Mouse (Mus musculus) forebrain, postnatal 0 days (tissue): ENCODE data around the gene Parp11. TPM values are rescaled to one million over a fixed set of nuclear protein-coding genes. Genes with fewer than 3 reads are reported as not detected.
A peak's percentile ranks its signal among the peaks of the same experiment; 100 is the strongest.

Experiments
- ATAC-seq: fragments of 200-750 bp; cut with Nextera tagmentation; 2 replicates; pipeline ENCODE4 v1.8.0; 2017; ENCODE audit warnings: mild to moderate bottlenecking, moderate library complexity
- DNase-seq: peaks from one replicate; pipeline ENCODE4 v3.0.0-alpha.2; 2015
- H3K27ac ChIP-seq: fragments of 300-500 bp; sonication (generic); 2 replicates; pipeline ENCODE4 v1.5.1; 2014; ENCODE audit warnings: low read depth, mild to moderate bottlenecking, antibody characterized with exemption, low read length, moderate library complexity, mixed read lengths
- H3K27me3 ChIP-seq: fragments of 300-500 bp; sonication (generic); 2 replicates; pipeline ENCODE4 v1.6.1; 2014; ENCODE audit warnings: mild to moderate bottlenecking, low read length, mixed read lengths; ENCODE audit not compliant: insufficient read depth
- H3K36me3 ChIP-seq: fragments of 300-500 bp; sonication (generic); 2 replicates; pipeline ENCODE4 v1.6.1; 2014; ENCODE audit warnings: mild to moderate bottlenecking, moderate library complexity; ENCODE audit not compliant: insufficient read depth
- H3K4me1 ChIP-seq: fragments of 300-500 bp; sonication (generic); 2 replicates; pipeline ENCODE4 v1.6.1; 2014; ENCODE audit warnings: antibody characterized with exemption; ENCODE audit not compliant: insufficient read depth
- H3K4me2 ChIP-seq: fragments of 300-500 bp; sonication (generic); 2 replicates; pipeline ENCODE4 v1.6.1; 2014; ENCODE audit warnings: low read depth, mild to moderate bottlenecking, moderate library complexity
- H3K4me3 ChIP-seq: fragments of 300-500 bp; sonication (generic); 2 replicates; pipeline ENCODE4 v1.5.1; 2014; ENCODE audit warnings: low read depth, low read length, mixed read lengths
- H3K9ac ChIP-seq: fragments of 300-500 bp; sonication (generic); 2 replicates; pipeline ENCODE4 v1.6.1; 2014; ENCODE audit warnings: mild to moderate bottlenecking
- H3K9me3 ChIP-seq: fragments of 300-500 bp; sonication (generic); 2 replicates; pipeline ENCODE4 v1.6.1; 2016; ENCODE audit warnings: low read length
- CTCF ChIP-seq: sonication (generic); IDR thresholded peaks from 2 replicates; pipeline ENCODE4 v1.5.1; 2016; ENCODE audit warnings: antibody characterized with exemption, control low read depth, low read depth
- WGBS: fragments of 180-500 bp; shearing (Covaris S2); extraction: QIAGEN DNeasy Blood & Tissue Kit; methylation state at CpG from one replicate; pipeline ENCODE4 v1.1.7; 2014; 5-methylcytosine and 5-hydroxymethylcytosine counted together
- polyA plus RNA-seq: library from polyadenylated mRNA; unstranded; fragments of >200 nt; fragmentation: Nextera tagmentation; extraction: Ambion mirVana; gene quantifications from 2 replicates; pipeline ENCODE4 v1.2.1, GENCODE M21; 2015
- total RNA-seq: library from RNA; depleted of rRNA; stranded (reverse); fragments of >200 nt; gene quantifications from 2 replicates; pipeline ENCODE4 v1.2.3, GENCODE M21; 2014

The Parp11 gene
- total and polyA plus RNA-seq, 2 experiments from 2014 or later, result 45.8 to 60.9 TPM

- 35% methylated on average over 4 of the region's 4 CpGs for WGBS
- H3K27me3 ChIP-seq, result no peaks in the 10 kb centered on the region
- no peak overlapping the region for H3K9ac ChIP-seq
- no peak for TF ChIP-seq CTCF
- DNase-seq, result peak; percentile 47
- no peak overlapping the region for H3K4me2 ChIP-seq
- no peaks in the 10 kb centered on the region for H3K9me3 ChIP-seq
- no peak overlapping the region for H3K4me3 ChIP-seq
- ATAC-seq, result peak; percentile 80
- peaks cover 9% of the 10 kb centered on the region; the same call in 1 of the 2 replicates for H3K4me1 ChIP-seq
- H3K36me3 ChIP-seq, result peaks cover 23% of the 10 kb centered on the region
- H3K27ac ChIP-seq, result peak overlapping the region; percentile 40; the same call in 1 of the 2 replicates
Measured at GRCm38 (mm10) chr6:127466749-127467310, 20.2 kb downstream of the Parp11 start.

DNA sequence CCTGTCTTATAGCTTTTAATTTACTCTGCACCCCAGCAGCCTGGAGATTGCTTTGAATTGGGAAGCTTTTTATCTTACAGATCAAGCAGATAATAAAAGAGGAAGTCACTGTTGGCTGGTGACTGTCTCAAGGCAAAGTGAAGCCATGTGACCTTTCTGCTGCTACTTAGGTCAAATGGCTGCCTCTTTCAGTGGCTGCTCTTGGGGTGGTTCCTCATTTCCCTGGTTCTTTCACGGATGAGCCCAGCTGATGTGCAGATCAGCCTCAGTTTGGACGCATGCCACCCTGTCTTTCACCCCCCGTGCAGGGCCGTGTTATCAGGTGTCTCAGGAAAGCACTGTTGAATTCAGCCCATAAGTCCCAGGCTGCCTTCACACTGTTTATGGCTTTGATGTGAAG, 25.4 kb downstream of the Parp11 start:
- DNase-seq (no peak), ATAC-seq (no peak)
- Histone ChIP-seq H3K27me3 (no peaks in the 10 kb centered on the region), H3K36me3 (peaks cover 40% of the 10 kb centered on the region), H3K9me3 (no peaks in the 10 kb centered on the region), H3K9ac (no peak overlapping the region), H3K4me3 (no peak overlapping the region), H3K4me1 (no peaks in the 10 kb centered on the region), H3K27ac (no peak overlapping the region), H3K4me2 (no peak overlapping the region)
- WGBS, result 74% methylated on average over 4 of the region's 4 CpGs
- no peak for TF ChIP-seq CTCF

DNA sequence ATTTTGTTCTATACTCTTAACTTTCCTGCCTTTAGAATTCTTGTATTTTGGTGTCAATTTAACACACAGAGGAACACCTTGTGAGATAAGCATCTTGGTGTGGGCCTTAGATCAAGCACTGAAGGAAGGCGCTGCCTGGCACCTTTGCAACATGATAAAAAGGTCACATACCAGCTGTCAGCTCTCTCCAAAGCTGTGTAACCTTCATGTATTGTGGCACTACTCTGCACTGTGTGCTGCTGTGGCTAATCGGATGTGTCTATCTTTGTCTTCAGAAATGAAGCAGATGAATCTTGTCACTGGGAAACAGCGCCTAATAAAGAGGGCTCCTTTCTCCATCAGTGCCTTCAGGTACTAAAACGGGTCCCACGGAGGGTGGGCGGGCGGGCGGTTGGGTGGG, 27.3 kb downstream of the Parp11 start:
- ATAC-seq, result no peak

DNA sequence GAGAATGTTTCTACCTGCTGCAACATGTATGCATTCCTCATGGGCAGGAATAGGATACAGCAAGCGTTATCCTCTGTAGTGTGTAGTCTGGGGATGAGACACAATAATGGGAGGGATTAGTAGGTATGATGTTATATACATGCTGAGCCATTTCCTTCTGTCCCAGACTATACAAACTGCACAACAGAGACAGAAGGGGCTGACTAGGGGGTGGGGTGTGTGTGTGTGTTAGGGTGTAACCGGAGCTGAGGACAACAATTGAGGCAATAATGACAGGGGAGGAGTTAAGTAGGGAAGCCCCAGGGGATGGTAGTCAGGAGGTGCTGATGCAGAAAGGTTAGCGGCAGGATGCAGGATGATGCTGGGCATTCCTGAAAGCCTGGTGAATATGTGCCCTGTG, 28.6 kb downstream of the Parp11 start:
- H3K27ac ChIP-seq, result no peak overlapping the region
- H3K27me3 ChIP-seq, result no peaks in the 10 kb centered on the region
- 42% methylated on average over 3 of the region's 3 CpGs for WGBS
- peaks cover 43% of the 10 kb centered on the region for H3K36me3 ChIP-seq
- H3K4me1 ChIP-seq, result no peaks in the 10 kb centered on the region
- H3K9me3 ChIP-seq, result 0 out of 2 replicates have a peak, but pooled peaks cover 3% of the 10 kb centered on the region
- no peak for TF ChIP-seq CTCF
- H3K4me3 ChIP-seq, result no peak overlapping the region
- ATAC-seq (no peak), DNase-seq (no peak)
- H3K9ac ChIP-seq, result no peak overlapping the region
- H3K4me2 ChIP-seq, result no peak overlapping the region

More for the DNA sequence above, 27.3 kb downstream of the Parp11 start:
- Histone ChIP-seq H3K36me3 (peaks cover 50% of the 10 kb centered on the region), H3K27ac (0 out of 2 replicates have a peak overlapping the region, but pooled peaks have one; percentile 29), H3K9me3 (no peaks in the 10 kb centered on the region), H3K4me3 (no peak overlapping the region), H3K4me1 (no peaks in the 10 kb centered on the region), H3K27me3 (no peaks in the 10 kb centered on the region), H3K9ac (no peak overlapping the region), H3K4me2 (no peak overlapping the region)
- 80% methylated on average over 8 of the region's 8 CpGs for WGBS
- TF ChIP-seq CTCF, result no peak
- DNase-seq, result no peak

- TF ChIP-seq CTCF, result no peak
- Histone ChIP-seq H3K27ac (no peak overlapping the region), H3K4me2 (no peak overlapping the region), H3K27me3 (no peaks in the 10 kb centered on the region), H3K9me3 (no peaks in the 10 kb centered on the region), H3K4me1 (no peaks in the 10 kb centered on the region), H3K9ac (no peak overlapping the region), H3K36me3 (peaks cover 24% of the 10 kb centered on the region), H3K4me3 (no peak overlapping the region)
- ATAC-seq (no peak), DNase-seq (no peak)
- WGBS, result 85% methylated on average over 6 of the region's 6 CpGs
Measured at GRCm38 (mm10) chr6:127491046-127491445, 44.4 kb downstream of the Parp11 start.

GRCm38 (mm10) chr6:127492561-127492960, 45.9 kb downstream of the Parp11 start:
- H3K36me3 ChIP-seq, result peaks cover 20% of the 10 kb centered on the region
- H3K4me2 ChIP-seq, result no peak overlapping the region
- H3K27ac ChIP-seq, result no peak overlapping the region
- 80% methylated on average over 4 of the region's 4 CpGs for WGBS
- no peak overlapping the region for H3K4me3 ChIP-seq
- ATAC-seq (no peak), DNase-seq (no peak)
- no peak for TF ChIP-seq CTCF
- H3K4me1 ChIP-seq, result peaks cover 5% of the 10 kb centered on the region; the same call in 1 of the 2 replicates
- no peaks in the 10 kb centered on the region for H3K27me3 ChIP-seq
- H3K9me3 ChIP-seq, result no peaks in the 10 kb centered on the region
- no peak overlapping the region for H3K9ac ChIP-seq

DNA sequence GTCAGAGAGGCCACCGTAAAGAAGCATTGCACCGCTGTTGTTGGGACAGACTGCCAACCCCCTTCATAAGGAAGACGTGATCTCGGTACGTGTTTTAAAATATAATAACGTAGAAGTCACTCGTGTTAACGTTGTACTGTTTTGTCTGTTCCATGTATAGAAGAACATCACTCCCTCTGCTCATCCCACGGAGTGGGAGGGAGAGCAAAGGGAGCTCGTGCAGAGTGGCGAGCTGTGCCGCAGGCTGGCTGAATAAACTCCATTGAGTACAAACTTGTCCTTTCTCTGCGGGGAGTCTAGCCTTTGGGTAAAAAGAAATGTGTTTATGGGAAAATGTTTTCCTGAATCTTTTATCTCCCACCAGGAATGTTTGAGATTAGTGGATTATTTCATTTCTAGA, 47.1 kb downstream of the Parp11 start:
- 54% methylated on average over 13 of the region's 13 CpGs for WGBS
- H3K9me3 ChIP-seq, result no peaks in the 10 kb centered on the region
- no peak for DNase-seq
- peaks cover 5% of the 10 kb centered on the region; the same call in 1 of the 2 replicates for H3K4me1 ChIP-seq
- no peak for TF ChIP-seq CTCF
- no peak for ATAC-seq
- H3K27ac ChIP-seq, result no peak overlapping the region
- H3K36me3 ChIP-seq, result peaks cover 20% of the 10 kb centered on the region
- 0 out of 2 replicates have a peak overlapping the region, but pooled peaks have one; percentile 8 for H3K4me2 ChIP-seq
- H3K4me3 ChIP-seq, result no peak overlapping the region
- no peak overlapping the region for H3K9ac ChIP-seq
- no peaks in the 10 kb centered on the region for H3K27me3 ChIP-seq
